Mouse (Mus musculus) intestine, postnatal 0 days (tissue): ENCODE measurements around the gene Traf3. TPM values are rescaled to one million over a fixed set of nuclear protein-coding genes. Genes with fewer than 3 reads are reported as not detected.

Experiments used
- ATAC-seq: fragments of 200-750 bp; cut with Nextera tagmentation; 2 replicates; pipeline ENCODE4 v1.8.0; 2017; ENCODE audit warnings: mild to moderate bottlenecking, moderate TSS enrichment, moderate library complexity
- H3K27ac ChIP-seq: fragments of 300-500 bp; sonication (generic); 2 replicates; pipeline ENCODE4 v1.5.1; 2014; ENCODE audit warnings: mild to moderate bottlenecking, low read depth, low read length, moderate library complexity
- H3K27me3 ChIP-seq: fragments of 300-500 bp; sonication (generic); replicated peaks from 2 replicates; pipeline ENCODE4 v1.6.1; 2014; ENCODE audit warnings: low read length, mixed read lengths; ENCODE audit not compliant: control insufficient read depth, insufficient read depth
- H3K36me3 ChIP-seq: fragments of 300-500 bp; sonication (generic); 2 replicates; pipeline ENCODE4 v1.6.1; 2014; ENCODE audit warnings: mild to moderate bottlenecking, moderate library complexity; ENCODE audit not compliant: control insufficient read depth, insufficient read depth
- H3K4me1 ChIP-seq: fragments of 300-500 bp; sonication (generic); replicated peaks from 2 replicates; pipeline ENCODE4 v1.6.1; 2014; ENCODE audit warnings: antibody characterized with exemption, low read length, mixed read lengths; ENCODE audit not compliant: control insufficient read depth, insufficient read depth
- H3K4me2 ChIP-seq: fragments of 300-500 bp; sonication (generic); replicated peaks from 2 replicates; pipeline ENCODE4 v1.6.1; 2014; ENCODE audit warnings: low read depth, mild to moderate bottlenecking, moderate library complexity
- H3K4me3 ChIP-seq: fragments of 300-500 bp; sonication (generic); 2 replicates; pipeline ENCODE4 v1.5.1; 2014; ENCODE audit warnings: low read depth, low read length
- H3K9ac ChIP-seq: fragments of 300-500 bp; sonication (generic); 2 replicates; pipeline ENCODE4 v1.6.1; 2014; ENCODE audit warnings: mild to moderate bottlenecking, low read depth, low read length
- H3K9me3 ChIP-seq: fragments of 300-500 bp; sonication (generic); 2 replicates; pipeline ENCODE4 v1.6.1; 2016; ENCODE audit warnings: mixed run types; ENCODE audit not compliant: control insufficient read depth
- CTCF ChIP-seq: sonication (generic); IDR thresholded peaks from 2 replicates; pipeline ENCODE4 v1.5.1; 2016; ENCODE audit warnings: low read depth, mild to moderate bottlenecking, control low read depth, antibody characterized with exemption, moderate library complexity
- WGBS: fragments of 180-500 bp; shearing (Covaris S2); extraction: QIAGEN DNeasy Blood & Tissue Kit; methylation state at CpG from one replicate; pipeline ENCODE4 v1.1.7; 2014; 5-methylcytosine and 5-hydroxymethylcytosine counted together
- polyA plus RNA-seq: library from polyadenylated mRNA; unstranded; fragments of >200 nt; fragmentation: Nextera tagmentation; extraction: Ambion mirVana; gene quantifications from 2 replicates; pipeline ENCODE4 v1.2.1, GENCODE M21; 2015

Traf3 gene
- polyA plus RNA-seq, 1 experiment from 2014 or later, result 4.0 TPM

GRCm38 (mm10) chr12:111178772-111179171 is 12.6 kb downstream of the Traf3 start:
- Histone ChIP-seq H3K4me3 (no peak overlapping the region), H3K4me2 (no peak overlapping the region), H3K9ac (no peak overlapping the region), H3K36me3 (peaks cover 5% of the 10 kb centered on the region; the same call in 1 of the 2 replicates), H3K27me3 (no peaks in the 10 kb centered on the region), H3K4me1 (no peaks in the 10 kb centered on the region), H3K27ac (no peak overlapping the region), H3K9me3 (no peaks in the 10 kb centered on the region)
- ATAC-seq, result no peak
- WGBS, result 79% methylated on average over 4 of the region's 4 CpGs
- TF ChIP-seq CTCF, result peak; percentile 22

- 84% methylated on average over 5 of the region's 5 CpGs for WGBS
- H3K4me3 ChIP-seq, result no peak overlapping the region
- TF ChIP-seq CTCF, result no peak
- no peak overlapping the region for H3K9ac ChIP-seq
- H3K27me3 ChIP-seq, result no peaks in the 10 kb centered on the region
- no peak for ATAC-seq
- no peaks in the 10 kb centered on the region for H3K4me1 ChIP-seq
- no peaks in the 10 kb centered on the region for H3K9me3 ChIP-seq
- no peak overlapping the region for H3K4me2 ChIP-seq
- H3K36me3 ChIP-seq, result no peaks in the 10 kb centered on the region
- no peak overlapping the region for H3K27ac ChIP-seq
Observed at GRCm38 (mm10) chr12:111181848-111182247, 15.7 kb downstream of the Traf3 start.

- Histone ChIP-seq H3K4me3 (no peak overlapping the region), H3K9me3 (no peaks in the 10 kb centered on the region), H3K36me3 (no peaks in the 10 kb centered on the region), H3K4me2 (no peak overlapping the region), H3K4me1 (no peaks in the 10 kb centered on the region), H3K9ac (no peak overlapping the region), H3K27me3 (no peaks in the 10 kb centered on the region), H3K27ac (no peak overlapping the region)
- WGBS, result 98% methylated on average over 6 of the region's 6 CpGs
- ATAC-seq, result no peak
- no peak for TF ChIP-seq CTCF
Observed at GRCm38 (mm10) chr12:111182378-111182777, 16.2 kb downstream of the Traf3 start.

- H3K27me3 ChIP-seq, result no peaks in the 10 kb centered on the region
- H3K36me3 ChIP-seq, result no peaks in the 10 kb centered on the region
- no peak within 1 kb of the TSS for H3K4me3 ChIP-seq
- no peak within 1 kb of the TSS for H3K4me2 ChIP-seq
- H3K9ac ChIP-seq, result no peak within 1 kb of the TSS
- H3K4me1 ChIP-seq, result no peaks in the 10 kb centered on the region
- no peak within 1 kb of the TSS for H3K27ac ChIP-seq
- no peak for TF ChIP-seq CTCF
- WGBS, result 65% methylated on average over 5 of the region's 5 CpGs
- ATAC-seq, result no peak
- H3K9me3 ChIP-seq, result no peaks in the 10 kb centered on the region
Observed at GRCm38 (mm10) chr12:111184476-111184875, 18.3 kb downstream of the Traf3 start, which contains the start of gene 4930595D18Rik. Gene 4930595D18Rik (minus strand): TSS chr12:111184491.

- no peak for TF ChIP-seq CTCF
- no peak for ATAC-seq
- 89% methylated on average over 3 of the region's 3 CpGs for WGBS
Observed at GRCm38 (mm10) chr12:111186986-111187385, 20.8 kb downstream of the Traf3 start.

GRCm38 (mm10) chr12:111188295-111188694 is 22.1 kb downstream of the Traf3 start:
- no peaks in the 10 kb centered on the region for H3K36me3 ChIP-seq
- 0 out of 2 replicates have a peak overlapping the region, but pooled peaks have one; percentile 6 for H3K4me2 ChIP-seq
- WGBS, result 52% methylated on average over 4 of the region's 4 CpGs
- H3K9me3 ChIP-seq, result no peaks in the 10 kb centered on the region
- no peaks in the 10 kb centered on the region for H3K4me1 ChIP-seq
- no peak overlapping the region for H3K9ac ChIP-seq
- H3K4me3 ChIP-seq, result no peak overlapping the region
- no peaks in the 10 kb centered on the region for H3K27me3 ChIP-seq
- no peak overlapping the region for H3K27ac ChIP-seq
- peak; percentile 67 for ATAC-seq
- TF ChIP-seq CTCF, result no peak

More at GRCm38 (mm10) chr12:111186986-111187385, 20.8 kb downstream of the Traf3 start:
- H3K27me3 ChIP-seq, result no peaks in the 10 kb centered on the region
- no peaks in the 10 kb centered on the region for H3K36me3 ChIP-seq
- H3K4me3 ChIP-seq, result no peak overlapping the region
- no peaks in the 10 kb centered on the region for H3K9me3 ChIP-seq
- H3K4me1 ChIP-seq, result no peaks in the 10 kb centered on the region
- H3K27ac ChIP-seq, result no peak overlapping the region
- no peak overlapping the region for H3K9ac ChIP-seq
- no peak overlapping the region for H3K4me2 ChIP-seq

GRCm38 (mm10) chr12:111190355-111190754 is 24.2 kb downstream of the Traf3 start:
- Histone ChIP-seq H3K27ac (no peak overlapping the region), H3K4me1 (no peaks in the 10 kb centered on the region), H3K4me2 (no peak overlapping the region), H3K9me3 (no peaks in the 10 kb centered on the region), H3K36me3 (no peaks in the 10 kb centered on the region), H3K9ac (no peak overlapping the region), H3K4me3 (no peak overlapping the region), H3K27me3 (no peaks in the 10 kb centered on the region)
- no peak for ATAC-seq
- no peak for TF ChIP-seq CTCF
- whole genome bisulfite sequencing, result 89% methylated on average over 5 of the region's 5 CpGs
